Mouse (Mus musculus) liver, embryonic 14.5 days (tissue): ENCODE results near the gene Cyren.

Source experiments
- CTCF ChIP-seq: IDR thresholded peaks from 2 replicates; pipeline ENCODE4 v1.5.1; 2016; ENCODE audit warnings: antibody characterized with exemption, low read depth, control low read depth
- EP300 ChIP-seq: IDR thresholded peaks from 2 replicates; pipeline ENCODE4 v1.6.1; 2016; ENCODE audit warnings: antibody characterized with exemption, low read depth

GRCm38 (mm10) chr6:34903441-34903840, 25.6 kb upstream of the Cyren start:
- TF ChIP-seq CTCF (no peak), EP300 (no peak)
